Mouse (Mus musculus) intestine, postnatal 0 days (tissue): ENCODE measurements around the gene Kcnmb1. TPM values are rescaled to one million over a fixed set of nuclear protein-coding genes. Genes with fewer than 3 reads are reported as not detected.

Experiments
- ATAC-seq: fragments of 200-750 bp; cut with Nextera tagmentation; 2 replicates; pipeline ENCODE4 v1.8.0; 2017; ENCODE audit warnings: mild to moderate bottlenecking, moderate TSS enrichment, moderate library complexity
- H3K27ac ChIP-seq: fragments of 300-500 bp; sonication (generic); 2 replicates; pipeline ENCODE4 v1.5.1; 2014; ENCODE audit warnings: mild to moderate bottlenecking, low read depth, low read length, moderate library complexity
- H3K27me3 ChIP-seq: fragments of 300-500 bp; sonication (generic); replicated peaks from 2 replicates; pipeline ENCODE4 v1.6.1; 2014; ENCODE audit warnings: low read length, mixed read lengths; ENCODE audit not compliant: control insufficient read depth, insufficient read depth
- H3K36me3 ChIP-seq: fragments of 300-500 bp; sonication (generic); 2 replicates; pipeline ENCODE4 v1.6.1; 2014; ENCODE audit warnings: mild to moderate bottlenecking, moderate library complexity; ENCODE audit not compliant: control insufficient read depth, insufficient read depth
- H3K4me1 ChIP-seq: fragments of 300-500 bp; sonication (generic); replicated peaks from 2 replicates; pipeline ENCODE4 v1.6.1; 2014; ENCODE audit warnings: antibody characterized with exemption, low read length, mixed read lengths; ENCODE audit not compliant: control insufficient read depth, insufficient read depth
- H3K4me2 ChIP-seq: fragments of 300-500 bp; sonication (generic); replicated peaks from 2 replicates; pipeline ENCODE4 v1.6.1; 2014; ENCODE audit warnings: low read depth, mild to moderate bottlenecking, moderate library complexity
- H3K4me3 ChIP-seq: fragments of 300-500 bp; sonication (generic); 2 replicates; pipeline ENCODE4 v1.5.1; 2014; ENCODE audit warnings: low read depth, low read length
- H3K9ac ChIP-seq: fragments of 300-500 bp; sonication (generic); 2 replicates; pipeline ENCODE4 v1.6.1; 2014; ENCODE audit warnings: mild to moderate bottlenecking, low read depth, low read length
- H3K9me3 ChIP-seq: fragments of 300-500 bp; sonication (generic); 2 replicates; pipeline ENCODE4 v1.6.1; 2016; ENCODE audit warnings: mixed run types; ENCODE audit not compliant: control insufficient read depth
- CTCF ChIP-seq: sonication (generic); IDR thresholded peaks from 2 replicates; pipeline ENCODE4 v1.5.1; 2016; ENCODE audit warnings: low read depth, mild to moderate bottlenecking, control low read depth, antibody characterized with exemption, moderate library complexity
- WGBS: fragments of 180-500 bp; shearing (Covaris S2); extraction: QIAGEN DNeasy Blood & Tissue Kit; methylation state at CpG from one replicate; pipeline ENCODE4 v1.1.7; 2014; 5-methylcytosine and 5-hydroxymethylcytosine counted together
- polyA plus RNA-seq: library from polyadenylated mRNA; unstranded; fragments of >200 nt; fragmentation: Nextera tagmentation; extraction: Ambion mirVana; gene quantifications from 2 replicates; pipeline ENCODE4 v1.2.1, GENCODE M21; 2015

Gene Kcnmb1
- polyA plus RNA-seq, 1 experiment from 2014 or later: 1.8 TPM

DNA sequence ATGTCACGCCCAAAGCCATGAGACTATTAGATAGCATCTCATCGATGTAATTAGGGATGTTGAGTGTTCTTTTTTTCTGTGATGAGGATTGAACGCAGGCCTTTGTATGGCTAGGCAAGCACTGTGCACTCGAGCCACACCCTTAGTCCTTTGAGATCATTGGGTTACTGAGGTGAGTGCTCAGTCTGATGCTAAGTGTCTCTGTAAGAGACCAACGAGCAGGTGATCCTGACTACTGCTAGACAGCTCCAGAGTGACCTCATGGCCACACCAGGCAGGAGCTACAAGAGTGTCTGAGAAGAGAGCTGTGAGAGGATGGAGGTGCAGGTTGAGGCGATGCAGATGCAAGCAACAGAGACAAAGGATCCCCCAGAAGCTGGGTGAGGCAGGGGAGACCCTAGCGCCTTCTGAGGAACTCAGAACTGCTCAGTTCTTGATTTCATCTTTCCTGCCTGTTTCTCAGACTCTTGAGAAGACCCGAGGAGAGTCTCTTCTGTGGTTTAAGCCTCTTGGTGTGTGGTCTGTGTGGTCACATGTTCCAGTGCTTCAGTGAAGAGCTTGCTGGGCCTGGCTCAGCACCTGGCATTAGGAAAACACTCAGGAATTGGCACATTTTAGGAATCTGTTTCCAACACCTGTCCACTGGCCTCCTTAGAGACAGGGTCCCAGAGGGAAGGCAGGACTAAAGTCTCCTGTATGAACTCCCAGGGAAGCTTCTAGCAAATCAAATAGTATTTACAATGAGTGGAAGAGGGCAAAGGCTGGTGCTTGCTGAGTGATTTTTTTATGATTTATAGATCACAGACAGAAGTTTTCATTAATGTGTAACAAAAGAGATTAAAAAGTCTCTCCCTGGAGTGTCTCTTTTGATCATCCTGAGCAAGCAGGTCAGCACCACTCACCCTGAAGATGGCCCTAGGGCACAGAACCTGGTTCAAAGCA, 10.9 kb upstream of the Kcnmb1 start:
- WGBS: 69% methylated on average over 8 of the region's 8 CpGs
- no peak overlapping the region for H3K4me2 ChIP-seq
- TF ChIP-seq CTCF: no peak
- no peaks in the 10 kb centered on the region for H3K4me1 ChIP-seq
- H3K27me3 ChIP-seq: no peaks in the 10 kb centered on the region
- H3K9me3 ChIP-seq: no peaks in the 10 kb centered on the region
- no peak overlapping the region for H3K27ac ChIP-seq
- H3K36me3 ChIP-seq: no peaks in the 10 kb centered on the region
- no peak for ATAC-seq
- no peak overlapping the region for H3K9ac ChIP-seq
- H3K4me3 ChIP-seq: no peak overlapping the region

DNA sequence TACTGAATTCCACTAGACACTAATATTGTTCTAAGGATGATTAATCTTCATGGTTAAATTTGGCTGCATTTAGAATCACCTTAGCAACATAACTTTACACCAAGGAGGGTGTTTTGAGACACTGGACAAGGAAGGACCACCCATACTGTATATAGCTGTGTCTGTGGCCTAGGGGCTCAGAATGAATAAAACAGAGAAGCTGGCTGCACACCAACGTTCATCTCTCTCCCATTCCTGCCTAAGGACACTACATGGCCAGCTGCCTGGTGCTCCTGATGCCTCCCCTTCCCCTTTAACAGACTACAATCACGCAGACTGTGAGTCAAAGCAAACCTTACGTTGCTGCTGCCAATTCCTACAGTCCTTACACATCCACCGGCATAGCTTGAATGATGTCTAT, 6.8 kb upstream of the Kcnmb1 start:
- ATAC-seq: no peak
- WGBS: 57% methylated on average over 4 of the region's 4 CpGs
- no peak for TF ChIP-seq CTCF

DNA sequence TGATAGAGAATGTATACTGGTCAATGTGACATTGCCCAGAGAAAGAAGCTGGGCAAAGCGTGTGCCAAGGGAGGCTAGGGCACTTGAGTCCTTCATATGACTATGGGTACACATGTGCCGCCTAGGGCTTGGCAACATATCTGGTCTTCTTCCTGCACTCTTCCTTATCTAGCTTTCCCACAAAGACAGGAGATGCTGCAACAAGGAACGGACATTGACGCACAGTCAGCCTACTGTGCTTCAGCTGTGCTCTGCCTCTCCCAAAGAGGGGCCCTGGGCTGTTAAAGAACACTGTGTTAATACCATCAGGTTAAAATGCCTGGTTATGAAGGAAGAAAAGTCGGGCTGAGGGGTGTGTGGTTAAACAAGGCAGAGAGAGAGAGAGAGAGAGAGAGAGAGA, 6.2 kb upstream of the Kcnmb1 start:
- Histone ChIP-seq H3K4me3 (no peak overlapping the region), H3K4me1 (no peaks in the 10 kb centered on the region), H3K36me3 (no peaks in the 10 kb centered on the region), H3K9ac (no peak overlapping the region), H3K4me2 (no peak overlapping the region), H3K9me3 (no peaks in the 10 kb centered on the region), H3K27me3 (no peaks in the 10 kb centered on the region), H3K27ac (no peak overlapping the region)
- 82% methylated on average over 5 of the region's 5 CpGs for WGBS
- no peak for ATAC-seq
- TF ChIP-seq CTCF: no peak

More for the DNA sequence above, 6.8 kb upstream of the Kcnmb1 start:
- no peak overlapping the region for H3K4me2 ChIP-seq
- H3K36me3 ChIP-seq: no peaks in the 10 kb centered on the region
- no peaks in the 10 kb centered on the region for H3K4me1 ChIP-seq
- H3K9ac ChIP-seq: no peak overlapping the region
- no peaks in the 10 kb centered on the region for H3K27me3 ChIP-seq
- no peak overlapping the region for H3K27ac ChIP-seq
- no peaks in the 10 kb centered on the region for H3K9me3 ChIP-seq
- H3K4me3 ChIP-seq: no peak overlapping the region

DNA sequence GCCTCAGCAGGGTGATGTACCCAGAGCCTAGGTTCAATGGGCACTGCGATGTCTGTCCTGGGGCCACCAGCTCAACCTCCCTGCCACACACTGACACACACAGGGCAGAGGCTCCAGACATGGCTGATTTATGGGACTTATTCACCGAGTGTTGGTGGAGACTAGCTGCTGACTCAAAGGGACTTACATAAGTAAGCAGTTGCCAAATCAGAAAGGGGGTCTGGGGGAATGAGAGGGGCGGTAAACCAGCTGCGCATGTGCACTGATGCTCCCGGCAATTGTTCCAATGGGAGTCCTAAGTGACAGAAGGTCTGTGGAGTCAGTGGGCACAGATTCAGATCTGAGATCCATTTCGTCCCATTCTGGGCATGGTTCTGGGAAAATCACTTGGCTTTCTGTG, 5.2 kb upstream of the Kcnmb1 start:
- no peak for TF ChIP-seq CTCF
- H3K27me3 ChIP-seq: no peaks in the 10 kb centered on the region
- ATAC-seq: no peak
- H3K9me3 ChIP-seq: no peaks in the 10 kb centered on the region
- no peaks in the 10 kb centered on the region for H3K36me3 ChIP-seq
- no peak overlapping the region for H3K4me2 ChIP-seq
- no peak overlapping the region for H3K27ac ChIP-seq
- 84% methylated on average over 6 of the region's 6 CpGs for WGBS
- no peaks in the 10 kb centered on the region for H3K4me1 ChIP-seq
- no peak overlapping the region for H3K9ac ChIP-seq
- H3K4me3 ChIP-seq: no peak overlapping the region

DNA sequence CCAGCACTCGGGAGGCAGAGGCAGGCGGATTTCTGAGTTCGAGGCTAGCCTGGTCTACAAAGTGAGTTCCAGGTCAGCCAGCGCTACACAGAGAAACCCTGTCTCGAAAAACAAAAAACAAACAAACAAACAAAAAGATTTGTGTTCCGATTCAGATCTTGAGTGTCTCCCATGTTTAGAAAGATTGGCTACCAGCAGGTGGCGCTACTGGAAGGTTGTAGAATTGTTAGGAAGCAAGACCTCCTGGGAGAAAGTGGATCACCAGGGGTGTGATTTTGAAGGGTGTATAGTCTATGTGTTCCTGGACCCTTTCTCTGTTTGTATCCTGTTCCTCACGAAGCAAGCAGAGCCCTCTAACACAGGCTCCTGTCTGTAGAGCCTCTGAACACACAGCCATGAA, 4.1 kb upstream of the Kcnmb1 start:
- Histone ChIP-seq H3K9me3 (no peaks in the 10 kb centered on the region), H3K27me3 (no peaks in the 10 kb centered on the region), H3K36me3 (no peaks in the 10 kb centered on the region), H3K4me2 (no peak overlapping the region), H3K9ac (no peak overlapping the region), H3K4me3 (no peak overlapping the region), H3K4me1 (no peaks in the 10 kb centered on the region), H3K27ac (no peak overlapping the region)
- no peak for ATAC-seq
- TF ChIP-seq CTCF: peak; percentile 62
- 83% methylated on average over 8 of the region's 8 CpGs for WGBS

DNA sequence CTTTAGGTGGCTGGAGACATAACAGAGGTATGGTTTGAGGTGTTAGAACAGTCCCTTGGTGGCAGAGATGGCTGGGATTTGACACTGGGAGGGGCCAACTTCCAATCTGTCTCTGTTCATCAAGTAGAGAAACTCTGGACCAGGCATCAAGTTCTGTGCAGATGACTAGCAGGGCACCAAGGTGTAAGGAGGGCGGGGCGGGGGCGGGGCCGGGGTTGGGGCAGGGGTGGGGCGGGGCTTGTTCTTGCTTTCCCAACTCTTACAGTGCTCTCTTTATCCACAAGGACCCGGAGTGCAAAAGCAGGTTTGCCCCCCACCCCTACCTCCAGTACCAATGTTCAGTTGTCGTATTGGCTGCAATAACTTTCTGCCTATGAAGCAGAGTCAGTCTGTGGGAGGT, 635 bp upstream of the Kcnmb1 start:
- no peaks in the 10 kb centered on the region for H3K36me3 ChIP-seq
- H3K27ac ChIP-seq: no peak overlapping the region
- no peaks in the 10 kb centered on the region for H3K9me3 ChIP-seq
- no peak overlapping the region for H3K4me2 ChIP-seq
- 35% methylated on average over 6 of the region's 7 CpGs for WGBS
- no peaks in the 10 kb centered on the region for H3K27me3 ChIP-seq
- no peaks in the 10 kb centered on the region for H3K4me1 ChIP-seq
- no peak for TF ChIP-seq CTCF
- H3K9ac ChIP-seq: no peak overlapping the region
- no peak overlapping the region for H3K4me3 ChIP-seq
- ATAC-seq: no peak
